Mouse (Mus musculus): Measurements from ENCODE around the gene Mthfd2l.
A peak's percentile ranks its signal among the peaks of the same experiment; 100 is the strongest.

The Mthfd2l gene

GRCm38 (mm10) chr5:90949499-90949898 is 18.6 kb downstream of the Mthfd2l start:
- no peak for DNase-seq

- no peak for DNase-seq
These were observed 20.6 kb downstream of the Mthfd2l start for GRCm38 (mm10) chr5:90951475-90951874.

- DNase-seq: no peak
These were observed 22.0 kb downstream of the Mthfd2l start for GRCm38 (mm10) chr5:90952731-90953481.

- peak; percentile 19 for DNase-seq
These were observed 33.4 kb downstream of the Mthfd2l start for GRCm38 (mm10) chr5:90964316-90964715.

GRCm38 (mm10) chr5:90964764-90965163 is 33.8 kb downstream of the Mthfd2l start:
- no peak for DNase-seq

GRCm38 (mm10) chr5:90965386-90965785 is 34.5 kb downstream of the Mthfd2l start:
- DNase-seq: no peak

- no peak for DNase-seq
These were observed 46.3 kb downstream of the Mthfd2l start for GRCm38 (mm10) chr5:90977244-90977643.

- no peak for DNase-seq
These were observed 49.4 kb downstream of the Mthfd2l start for GRCm38 (mm10) chr5:90980297-90980696.

- DNase-seq: no peak
These were observed 56.7 kb downstream of the Mthfd2l start for GRCm38 (mm10) chr5:90987605-90988004.

GRCm38 (mm10) chr5:90988149-90988548 is 57.2 kb downstream of the Mthfd2l start:
- DNase-seq: no peak

GRCm38 (mm10) chr5:90988592-90988991 is 57.7 kb downstream of the Mthfd2l start:
- DNase-seq: no peak

- DNase-seq: no peak
These were observed 69.0 kb downstream of the Mthfd2l start for GRCm38 (mm10) chr5:90999942-91000341.

GRCm38 (mm10) chr5:91015216-91015615 is 84.3 kb downstream of the Mthfd2l start:
- no peak for DNase-seq

GRCm38 (mm10) chr5:91023114-91023513 is 92.2 kb downstream of the Mthfd2l start:
- DNase-seq: no peak

GRCm38 (mm10) chr5:91027164-91027563 is 96.2 kb downstream of the Mthfd2l start, which contains the start of gene Epgn:
Gene Epgn (plus strand): TSS chr5:91027464.
- DNase-seq: no peak

- DNase-seq: no peak
These were observed 96.9 kb downstream of the Mthfd2l start for GRCm38 (mm10) chr5:91027840-91028239.

- no peak for DNase-seq
These were observed 99.7 kb downstream of the Mthfd2l start for GRCm38 (mm10) chr5:91030629-91031028.

GRCm38 (mm10) chr5:91035341-91035740 is 104.4 kb downstream of the Mthfd2l start:
- DNase-seq: no peak

- DNase-seq: no peak
These were observed 105.7 kb downstream of the Mthfd2l start for GRCm38 (mm10) chr5:91036628-91037027.

- DNase-seq: no peak
These were observed 106.8 kb downstream of the Mthfd2l start for GRCm38 (mm10) chr5:91037756-91038155.

- DNase-seq: peak in 1 of 2 experiments; percentile 3
These were observed 107.6 kb downstream of the Mthfd2l start for GRCm38 (mm10) chr5:91038547-91038946.

GRCm38 (mm10) chr5:91038963-91039362 is 108.0 kb downstream of the Mthfd2l start:
- no peak for DNase-seq

- DNase-seq: no peak
These were observed 117.1 kb downstream of the Mthfd2l start for GRCm38 (mm10) chr5:91047987-91048386.

GRCm38 (mm10) chr5:91048397-91048796 is 117.5 kb downstream of the Mthfd2l start:
- DNase-seq: no peak
